Mouse (Mus musculus) lung, postnatal 25 days (tissue): ENCODE measurements around the gene Plekhg3.

Experiments
- DNase-seq: peaks from one replicate; pipeline ENCODE4 v3.0.0; 2022; ENCODE audit warnings: low spot score

Plekhg3 gene

DNA sequence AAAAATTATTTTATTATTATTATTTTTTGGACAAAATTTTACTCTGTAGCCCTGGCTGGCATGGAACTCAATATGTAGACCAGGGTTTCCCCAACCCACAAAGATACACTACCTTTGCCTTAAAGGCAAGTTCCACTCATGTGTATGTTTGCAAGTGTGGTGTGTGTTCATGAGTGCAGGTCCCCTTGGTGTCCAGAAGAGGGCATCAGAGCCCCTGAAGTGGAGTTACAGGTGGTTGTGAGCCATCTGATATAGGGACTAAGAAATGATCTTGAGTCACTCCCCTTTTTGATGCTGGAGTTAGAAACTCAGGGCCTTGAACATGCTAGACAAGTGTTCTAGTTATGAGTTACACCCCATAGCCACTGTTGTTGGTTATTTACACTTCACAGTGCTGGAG is 54.3 kb downstream of the Plekhg3 start:
- DNase-seq, result no peak

DNA sequence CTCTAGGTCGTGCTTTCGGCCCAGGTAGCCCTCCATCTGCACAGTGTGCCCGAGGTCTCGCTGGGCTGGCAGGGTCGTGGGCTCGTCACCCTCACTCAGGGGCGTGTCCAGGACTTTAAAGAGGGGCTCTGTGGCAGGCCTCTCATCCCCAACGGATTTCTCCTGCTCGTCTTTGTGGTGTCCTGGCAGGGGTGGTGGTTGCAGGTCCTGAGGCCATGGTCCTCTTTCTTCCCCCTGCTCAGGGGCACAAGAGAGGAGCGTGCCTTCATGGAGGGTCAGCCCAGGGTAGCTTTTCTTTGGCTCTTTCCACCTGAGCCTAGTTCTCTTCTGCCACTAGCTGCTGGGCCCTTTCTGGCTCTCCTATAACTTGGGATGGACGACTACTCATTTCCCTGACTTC is 56.7 kb downstream of the Plekhg3 start:
- no peak for DNase-seq

DNA sequence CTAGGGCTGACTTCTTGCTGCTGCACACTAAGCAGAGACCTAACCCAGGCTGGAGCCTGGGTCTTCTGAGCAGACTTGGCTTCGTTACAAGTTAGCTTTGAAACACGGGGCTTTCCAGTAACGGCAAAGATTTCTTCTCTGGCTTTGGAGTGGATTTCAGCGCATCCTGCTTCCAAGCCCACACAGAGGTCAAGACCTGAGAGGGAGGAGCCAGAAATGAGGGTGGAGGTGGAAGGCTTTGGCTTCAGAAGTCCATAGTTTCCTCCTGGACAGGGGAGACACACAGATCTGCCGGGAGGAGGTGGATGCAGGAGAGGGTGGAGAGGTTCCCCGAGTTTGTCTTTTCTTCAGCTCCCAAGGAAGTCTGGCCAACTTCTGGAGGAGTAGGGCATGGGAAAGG is 58.8 kb downstream of the Plekhg3 start:
- no peak for DNase-seq

DNA sequence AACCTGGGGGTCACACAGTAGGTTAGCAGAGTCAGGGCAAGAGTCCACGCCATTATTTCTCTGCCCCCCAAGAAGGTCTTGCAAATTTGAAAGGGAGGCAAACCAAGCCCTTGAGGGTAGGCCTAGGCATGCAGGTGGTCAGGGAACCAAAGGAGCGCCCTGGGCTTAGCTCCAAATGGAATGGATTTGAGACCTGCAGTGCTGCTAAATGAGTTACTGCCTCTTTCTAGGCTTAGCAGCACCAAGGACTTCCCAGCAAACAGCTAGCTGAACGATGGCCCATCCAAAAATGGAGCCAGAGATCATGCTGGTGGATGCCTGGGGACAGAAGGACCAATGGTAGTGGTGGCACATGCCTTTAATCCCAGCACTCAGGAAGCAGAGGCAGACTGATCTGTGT is 60.3 kb downstream of the Plekhg3 start:
- no peak for DNase-seq

DNA sequence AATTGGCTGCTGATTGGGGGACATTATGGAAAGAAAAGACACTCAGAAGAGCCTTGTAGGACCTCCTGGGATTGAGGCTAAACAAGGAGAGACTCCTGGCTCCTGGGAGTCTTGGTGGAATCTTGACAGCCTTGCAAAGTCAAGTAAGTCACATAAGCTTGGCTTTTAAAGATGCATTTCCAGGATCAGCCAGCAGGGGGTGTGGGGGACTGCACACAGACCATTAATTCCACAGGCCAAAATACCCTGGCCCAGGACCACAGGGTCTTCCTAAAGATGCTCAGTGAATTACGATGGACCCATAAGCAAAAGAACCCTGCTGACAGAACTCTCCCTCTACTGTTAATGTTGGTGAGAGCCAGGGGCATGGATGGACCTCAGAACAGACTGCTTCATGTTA is 61.5 kb downstream of the Plekhg3 start:
- no peak for DNase-seq

DNA sequence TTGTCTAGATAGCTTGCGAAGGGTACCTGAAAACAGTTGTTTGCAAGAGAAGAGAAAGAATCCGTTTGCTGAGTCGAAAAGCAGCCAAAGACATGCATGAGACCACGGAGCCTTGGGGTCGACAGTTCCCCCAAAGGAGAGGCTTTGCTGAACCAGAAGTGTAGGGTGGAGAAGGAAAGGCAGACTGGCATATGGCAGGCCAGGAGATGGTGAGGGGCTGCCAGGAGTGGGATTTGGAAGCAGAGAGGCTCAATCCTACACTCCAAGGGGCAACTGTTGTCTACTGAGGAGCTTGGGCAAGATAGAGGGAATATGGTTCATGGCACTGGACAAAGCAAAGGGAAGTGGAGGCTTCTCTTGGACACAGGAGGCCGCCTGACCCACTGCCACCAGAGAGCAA is 62.6 kb downstream of the Plekhg3 start:
- no peak for DNase-seq

DNA sequence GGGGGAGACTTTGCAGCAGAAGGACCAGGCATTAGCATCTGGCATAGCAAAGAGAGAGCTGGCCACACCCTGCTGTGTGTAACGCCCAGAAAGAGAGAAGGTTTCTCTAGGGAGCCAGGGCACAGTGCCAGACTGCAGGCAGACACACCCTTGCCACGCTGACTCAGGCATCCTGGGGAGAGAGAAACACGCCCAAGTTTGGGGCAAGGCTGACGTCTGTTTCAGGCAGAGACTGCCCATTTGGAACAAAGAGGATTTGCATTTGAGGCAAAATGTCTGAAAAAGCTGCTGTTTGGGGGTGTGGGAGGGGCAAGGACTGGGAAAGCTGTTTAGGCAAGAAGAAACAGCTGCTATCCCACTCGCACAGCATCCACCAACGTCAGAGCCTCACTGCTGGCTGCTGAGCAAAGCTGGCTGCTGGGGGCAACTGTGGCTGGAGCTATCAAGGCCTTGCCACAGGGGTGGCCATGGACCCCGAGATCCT is 63.2 kb downstream of the Plekhg3 start:
- peak; percentile 81 for DNase-seq

DNA sequence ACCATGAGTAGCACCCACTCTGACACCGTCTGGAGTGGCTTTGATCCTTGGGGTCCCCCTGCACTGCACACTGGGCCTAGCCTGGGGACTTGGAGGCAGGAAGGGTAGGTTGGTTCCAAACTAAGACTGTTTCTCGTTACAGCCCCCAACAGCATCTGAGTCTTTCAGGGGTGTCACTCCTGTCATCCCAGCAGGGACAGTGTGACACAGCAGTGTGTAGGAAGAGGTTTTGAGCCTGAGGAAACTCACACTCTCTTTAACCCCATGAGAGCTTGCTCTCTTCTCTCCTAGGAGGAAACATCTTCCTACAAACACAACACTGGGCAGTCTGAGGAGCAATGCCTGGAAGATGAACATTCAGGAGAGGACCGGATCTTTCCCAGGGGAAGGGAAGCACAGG is 63.9 kb downstream of the Plekhg3 start:
- no peak for DNase-seq

DNA sequence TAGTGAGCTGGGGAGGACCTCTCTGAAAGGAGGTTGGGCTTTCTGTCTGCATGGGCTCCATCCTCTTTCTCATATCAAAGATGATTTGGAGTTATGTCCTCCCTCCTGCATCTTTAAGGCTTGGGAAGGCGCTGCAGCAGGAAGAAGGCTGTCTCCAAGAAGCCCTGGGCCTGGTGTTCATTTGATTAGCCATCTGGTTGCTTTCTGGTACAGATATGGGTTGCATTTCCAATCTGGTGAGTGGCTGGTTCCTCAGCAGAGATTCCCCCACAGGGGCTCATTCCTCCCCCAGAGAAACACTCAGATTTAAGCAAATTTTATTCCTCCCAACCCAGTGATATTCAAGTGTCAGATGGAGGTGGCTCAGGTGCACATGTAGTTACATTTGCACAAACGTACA is 65.1 kb downstream of the Plekhg3 start:
- no peak for DNase-seq

DNA sequence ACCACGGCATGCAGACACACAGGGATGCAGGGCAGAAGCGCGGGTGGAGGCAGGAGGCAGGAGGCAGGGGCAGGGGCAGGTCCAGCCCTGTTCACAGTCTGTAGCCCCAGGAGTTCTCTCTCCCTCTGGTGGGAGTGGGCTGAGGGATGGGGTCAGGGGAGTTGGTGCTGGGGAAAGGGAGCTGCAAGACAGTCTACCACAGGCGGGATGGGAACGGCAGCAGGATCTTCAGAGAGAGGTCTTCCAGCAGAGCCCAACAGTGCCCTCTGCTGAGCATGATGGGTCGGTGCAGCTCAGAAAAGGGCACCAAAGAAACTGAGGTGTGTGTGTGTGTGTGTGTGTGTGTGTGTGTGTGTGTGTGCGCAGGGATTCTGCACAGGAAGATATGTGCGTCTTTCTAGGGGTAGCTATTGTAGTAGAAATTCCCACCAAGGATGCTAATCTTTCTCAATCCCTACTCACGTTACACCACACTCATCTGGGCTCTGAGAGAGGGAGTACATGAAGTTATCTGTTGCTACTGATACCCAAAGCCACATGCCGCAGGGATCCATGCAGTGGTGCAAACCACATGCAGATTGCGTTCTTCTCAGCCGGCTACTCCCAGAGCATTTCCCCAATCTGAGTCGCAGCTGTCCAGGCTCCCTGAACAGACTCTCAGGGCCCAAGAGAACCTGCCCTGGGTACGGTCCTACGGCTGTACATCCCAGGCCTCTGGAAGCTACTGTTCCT is 65.8 kb downstream of the Plekhg3 start:
- DNase-seq, result peak; percentile 62

DNA sequence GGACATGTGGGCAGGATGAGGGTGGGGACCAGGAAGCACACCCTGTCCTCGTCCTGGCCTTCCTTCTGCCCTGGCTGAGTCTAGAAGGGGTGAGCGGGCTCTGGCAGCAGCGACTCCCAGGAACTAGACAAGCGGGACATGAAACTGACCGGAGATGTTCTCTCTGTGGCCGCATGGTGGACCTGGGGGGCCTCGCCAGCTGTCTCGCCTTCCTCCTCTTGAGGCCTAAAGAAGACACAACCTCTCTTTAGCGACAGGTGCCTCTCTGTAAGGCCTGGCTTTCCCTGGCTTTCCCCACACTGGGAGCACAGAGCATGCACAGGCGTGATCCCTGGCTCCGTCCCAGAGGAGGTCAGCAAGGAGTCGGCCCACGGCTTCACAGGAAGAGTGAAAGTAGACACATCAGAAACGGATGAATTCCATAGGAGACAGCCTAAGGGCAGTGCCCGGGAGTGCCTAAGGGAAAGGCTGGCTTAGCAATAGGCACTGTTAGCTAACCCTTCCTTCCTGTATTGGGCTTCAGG is 66.9 kb downstream of the Plekhg3 start:
- DNase-seq, result no peak

DNA sequence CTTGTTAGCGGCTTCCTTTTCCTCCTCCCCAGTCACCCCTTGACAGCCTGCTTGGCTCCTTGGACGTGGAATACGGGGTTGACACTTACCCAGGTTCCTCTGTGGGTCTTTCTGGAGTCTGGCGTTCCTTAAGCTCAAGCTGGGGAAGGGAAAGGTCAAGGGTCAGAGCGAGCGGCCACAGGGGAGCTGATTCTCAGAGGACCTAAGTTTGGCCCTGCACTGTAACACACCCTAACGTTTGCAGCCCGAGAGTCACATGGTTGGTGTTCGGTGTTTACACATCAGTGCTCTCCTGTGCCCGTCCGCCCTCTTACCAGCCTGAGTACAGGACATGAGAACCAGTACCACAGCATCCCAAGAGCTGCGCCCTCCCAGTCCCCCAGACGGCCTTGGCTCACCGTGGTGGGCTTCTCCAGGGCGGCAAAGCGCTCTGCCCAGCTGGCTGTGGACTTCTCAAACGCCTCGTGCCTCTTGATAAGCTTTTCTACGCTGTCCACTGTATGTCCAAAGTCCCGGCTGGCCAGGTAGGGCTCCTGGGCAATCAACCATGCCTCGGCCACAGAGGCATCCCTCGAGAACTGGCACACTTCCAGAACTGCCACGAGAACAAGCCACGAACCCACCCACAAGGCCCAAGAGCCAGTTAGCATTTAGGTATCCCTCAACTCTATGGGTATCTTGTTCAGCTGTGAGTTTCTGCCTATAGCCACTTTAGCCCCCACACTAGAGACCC is 67.7 kb downstream of the Plekhg3 start:
- DNase-seq, result no peak

DNA sequence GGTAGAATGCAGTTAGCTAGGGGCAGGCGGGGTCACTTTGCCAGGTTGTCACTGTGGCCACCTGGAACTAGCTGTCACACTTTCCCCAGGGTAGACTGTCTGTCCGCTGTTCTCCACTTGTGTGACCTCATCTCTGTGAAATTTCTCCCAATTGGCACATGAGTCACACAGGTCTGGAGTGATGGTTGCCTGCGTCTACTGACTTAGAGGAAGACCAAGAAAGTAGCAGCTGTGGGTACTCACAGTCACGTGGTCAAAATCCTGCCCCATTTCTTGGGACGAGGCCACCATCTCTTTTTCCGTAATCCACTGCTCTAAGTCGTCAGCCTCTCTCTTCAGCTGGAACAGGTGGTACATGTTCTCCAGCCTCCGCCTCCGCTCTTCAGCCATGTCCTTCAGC is 73.1 kb downstream of the Plekhg3 start:
- no peak for DNase-seq

DNA sequence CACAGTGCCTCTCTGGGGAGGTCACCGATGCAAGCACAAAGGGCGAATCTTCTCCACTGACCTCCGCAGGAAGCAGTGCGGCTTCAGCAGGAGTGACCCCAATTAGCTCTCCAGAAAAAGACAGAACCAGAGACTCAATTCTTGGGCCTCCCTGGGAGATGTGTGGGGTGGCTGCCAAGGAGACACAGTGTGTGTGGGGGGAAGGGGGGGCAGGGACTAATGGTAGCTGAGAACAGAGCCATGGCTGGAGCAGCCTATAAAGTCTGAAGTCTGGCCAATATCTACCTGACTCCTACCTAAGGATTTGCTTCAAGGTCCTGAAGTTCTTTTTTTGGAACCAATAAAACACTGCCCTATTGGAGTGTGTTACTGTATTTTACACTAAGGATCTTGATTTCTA is 73.9 kb downstream of the Plekhg3 start:
- no peak for DNase-seq

DNA sequence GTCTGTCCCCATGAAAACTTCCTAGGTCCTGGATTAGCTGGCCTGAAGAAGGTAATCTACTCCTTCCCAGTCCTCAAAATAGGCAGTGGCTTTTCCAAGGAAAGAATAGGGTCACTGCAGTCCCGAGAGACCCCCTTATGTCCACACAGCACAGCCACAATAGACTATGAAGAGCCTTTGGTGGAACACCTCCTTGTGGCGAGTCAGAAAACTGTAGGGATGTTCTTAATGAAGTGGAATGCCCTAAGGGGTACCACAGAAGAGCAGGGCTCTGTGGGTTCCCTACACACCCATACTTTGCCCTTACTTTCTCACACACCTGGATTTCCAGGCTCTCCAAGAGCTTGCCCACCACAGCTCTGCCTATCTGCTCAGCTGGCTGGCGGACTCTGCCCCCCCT is 75.1 kb downstream of the Plekhg3 start:
- DNase-seq, result no peak

DNA sequence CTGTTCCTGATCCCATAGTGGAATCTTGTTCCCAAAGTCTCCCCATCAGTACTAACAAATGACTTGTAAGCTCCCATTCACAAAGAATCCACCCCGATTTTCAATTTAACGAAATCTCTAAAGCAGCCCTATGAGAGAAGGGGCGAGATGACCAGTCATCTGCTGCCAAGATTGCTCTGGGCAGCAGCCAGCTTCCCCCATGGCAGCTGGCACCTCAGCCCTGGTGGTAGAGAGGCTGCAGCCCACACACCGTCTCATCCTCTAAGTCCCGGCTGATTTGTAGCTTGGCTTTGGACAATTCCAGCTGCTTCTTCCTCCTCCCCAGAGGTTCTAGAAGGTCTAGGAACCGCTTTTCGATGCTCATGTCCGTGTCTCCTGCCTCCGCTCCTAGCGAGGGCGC is 77.5 kb downstream of the Plekhg3 start:
- DNase-seq, result no peak

DNA sequence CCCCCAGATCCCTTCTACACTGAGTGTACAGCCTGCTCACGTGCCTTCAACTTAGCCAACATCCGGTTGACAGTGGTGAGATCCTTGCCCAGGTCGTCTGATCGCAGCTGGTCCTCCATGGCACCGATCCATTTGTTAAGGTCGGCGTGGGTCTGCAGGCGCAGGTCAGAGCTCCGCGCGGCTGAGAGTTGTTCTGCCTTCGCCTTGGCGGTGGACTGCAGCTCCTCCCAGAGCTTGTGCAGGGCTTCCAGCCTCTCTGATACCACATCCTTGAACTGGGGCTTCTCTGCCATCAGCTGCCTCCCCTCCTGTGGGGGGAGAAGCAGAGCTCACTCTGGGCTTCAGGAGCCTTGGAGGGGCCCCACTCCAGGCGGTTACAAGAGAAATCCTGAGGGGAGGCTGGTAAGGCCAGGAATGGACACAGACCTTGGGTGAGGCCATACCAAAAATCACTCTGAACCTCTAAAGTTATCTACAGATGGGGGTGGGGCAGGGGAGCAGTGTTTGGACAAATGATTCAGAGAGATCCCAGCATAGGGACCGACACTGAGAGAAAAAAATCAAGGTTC is 78.4 kb downstream of the Plekhg3 start:
- DNase-seq, result no peak

DNA sequence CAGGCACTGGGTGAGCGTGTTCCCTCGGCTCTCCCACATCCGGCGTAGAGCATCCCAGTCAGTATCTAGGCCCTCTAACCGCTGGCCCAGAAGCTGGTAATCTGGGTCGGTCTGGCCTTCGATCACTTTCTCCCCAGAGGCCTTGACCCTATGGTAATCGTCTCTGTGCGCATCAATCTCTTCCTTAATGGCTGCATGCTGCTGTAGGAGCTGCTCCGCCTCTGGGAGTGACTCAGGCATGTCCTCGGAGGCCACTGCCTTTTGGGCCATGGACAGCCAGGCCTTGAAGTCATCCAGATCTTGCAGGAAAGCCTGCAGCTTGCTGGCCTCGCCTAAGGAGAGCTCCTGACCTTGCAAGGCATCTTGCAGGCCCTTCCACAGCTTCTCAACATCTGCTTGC is 81.9 kb downstream of the Plekhg3 start:
- no peak for DNase-seq

DNA sequence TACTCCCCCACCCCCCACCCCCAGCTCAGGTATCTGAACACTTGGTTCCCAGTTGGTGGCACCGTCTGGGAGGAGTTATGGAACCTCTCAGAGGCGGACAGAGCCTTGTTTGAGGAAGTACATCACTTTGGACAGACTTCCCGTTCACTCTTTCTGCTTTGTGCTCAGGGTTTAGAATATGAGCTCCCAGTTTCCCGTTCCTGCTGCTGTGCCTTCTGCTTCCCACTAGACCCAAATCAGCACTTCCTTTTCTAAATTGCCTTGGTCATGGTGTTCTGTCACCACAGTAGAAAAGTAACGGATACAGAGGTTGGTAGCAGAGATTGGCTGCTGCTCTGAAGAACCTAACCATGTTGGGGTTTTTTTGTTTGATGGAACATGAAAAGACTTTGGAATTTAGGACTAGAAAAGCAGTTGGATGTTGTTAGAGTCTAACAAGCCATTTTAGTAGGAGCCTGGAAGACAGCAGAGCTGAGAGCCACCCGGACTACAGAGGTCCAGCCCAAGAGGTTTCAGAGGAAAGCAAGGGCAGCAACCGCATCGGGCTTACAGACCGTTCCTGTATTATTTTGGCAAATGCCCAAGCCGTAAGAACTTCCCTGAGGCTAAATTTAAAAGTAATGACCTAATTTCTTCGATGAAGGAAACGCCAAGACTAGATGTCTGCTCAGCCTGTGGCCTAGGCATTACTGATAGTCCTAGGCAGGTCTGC is 84.3 kb downstream of the Plekhg3 start:
- DNase-seq, result peak; percentile 16

DNA sequence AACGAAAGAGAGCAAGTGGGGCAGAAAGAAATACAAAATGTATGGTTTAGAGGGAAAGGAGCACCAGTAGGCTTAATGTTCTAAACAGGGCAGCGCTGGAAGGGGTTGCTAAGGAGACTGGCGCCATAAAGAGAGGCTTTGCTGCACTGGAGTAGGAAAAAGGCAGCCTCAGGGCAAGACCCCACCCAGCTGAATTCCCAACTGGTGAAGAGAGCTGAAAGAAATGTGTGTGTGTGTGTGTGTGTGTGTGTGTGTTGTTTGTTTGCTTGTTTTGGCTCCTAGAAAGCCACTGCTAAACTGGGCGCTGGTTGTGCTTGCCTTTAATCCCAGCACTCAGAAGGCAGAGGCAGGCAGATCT is 84.9 kb downstream of the Plekhg3 start:
- no peak for DNase-seq

DNA sequence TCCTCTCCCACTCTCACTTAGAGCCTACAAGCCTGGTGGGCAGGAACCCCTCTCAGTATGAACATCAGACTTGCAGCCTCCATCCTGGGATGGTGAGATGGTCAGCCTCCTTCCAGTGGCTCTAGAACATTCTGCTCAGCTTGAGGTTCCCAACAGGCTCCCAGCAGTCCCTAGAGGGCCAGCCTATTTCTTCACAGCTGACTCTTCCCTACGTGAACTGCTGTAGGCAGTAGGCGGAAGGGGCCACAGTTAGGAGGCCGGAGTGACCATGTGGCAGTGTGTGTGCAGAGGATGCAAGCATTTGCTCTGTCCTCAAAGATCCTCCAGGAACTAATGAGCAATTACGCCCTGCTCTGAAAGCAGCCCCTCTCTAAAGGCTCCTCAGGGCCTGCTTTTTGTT is 87.5 kb downstream of the Plekhg3 start:
- DNase-seq, result no peak

DNA sequence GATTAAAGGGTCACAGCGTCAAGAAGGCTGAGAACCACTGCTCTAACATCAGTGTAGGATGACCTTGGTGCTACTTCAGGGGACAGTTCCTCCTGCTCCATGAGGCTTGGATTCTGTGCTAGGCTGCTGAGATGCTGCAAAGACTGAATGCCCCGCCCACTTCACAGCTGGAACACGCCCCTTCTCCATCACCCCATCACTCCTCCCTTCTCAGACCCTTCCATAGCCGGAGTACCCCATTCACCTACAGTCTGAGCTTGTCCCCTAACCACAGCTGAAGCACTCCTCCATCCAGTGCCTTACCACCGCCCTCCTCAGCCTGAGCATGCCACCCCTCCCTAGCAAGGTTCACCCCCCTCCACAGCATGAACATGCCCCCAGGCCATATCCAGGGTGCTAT is 89.2 kb downstream of the Plekhg3 start:
- DNase-seq, result no peak

DNA sequence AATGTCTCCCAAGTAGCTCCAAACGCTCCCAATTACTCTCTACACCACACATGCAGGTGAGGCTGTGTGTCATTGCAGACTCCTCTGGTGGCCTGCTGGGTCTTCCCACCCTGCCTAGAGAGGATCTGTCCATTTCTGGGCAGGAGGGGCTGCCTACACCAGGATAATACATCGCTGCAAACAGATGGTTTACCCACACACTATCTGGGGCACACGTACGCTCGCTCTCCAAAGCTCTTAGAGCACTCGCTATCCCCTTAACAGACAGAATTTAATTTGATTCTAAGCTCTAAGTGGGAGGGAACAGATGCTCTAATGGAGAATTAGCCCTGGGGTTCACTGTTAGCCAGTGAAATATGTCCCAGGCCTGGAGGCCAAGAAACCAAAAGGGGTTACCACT is 92.7 kb downstream of the Plekhg3 start:
- no peak for DNase-seq
